Mouse (Mus musculus): ENCODE data around the gene Gfpt1. TPM values are rescaled to one million over a fixed set of nuclear protein-coding genes. Genes with fewer than 3 reads are reported as not detected.
"Not testable (repeated sequence)": the region's sequence is repeated elsewhere in the genome, so short reads cannot be mapped to it uniquely, and the experiment has no call there.

Gene Gfpt1
- polyA plus RNA-seq, 1 experiment from 2014 or later = 19.3 TPM

- no peak overlapping the region for H3K4me2 ChIP-seq
- H3K27ac ChIP-seq (replicated peaks) = no peak overlapping the region
- H3K27me3 ChIP-seq = no peaks in the 10 kb centered on the region
- no peaks in the 10 kb centered on the region for H3K4me1 ChIP-seq (replicated peaks)
- H3K9me3 ChIP-seq = peaks cover 6% of the 10 kb centered on the region; the same call in 1 of the 2 replicates
- H3K9ac ChIP-seq = no peak overlapping the region
- ATAC-seq (ENCODE audit: low read depth) = no peak
- H3K36me3 ChIP-seq = peaks cover 88% of the 10 kb centered on the region
- H3K4me3 ChIP-seq = no peak overlapping the region
- WGBS = 97% methylated on average over 12 of the region's 12 CpGs
Measured at GRCm38 (mm10) chr6:87021791-87022190, 20.9 kb upstream of the Gfpt1 start.

- Histone ChIP-seq H3K36me3 (peaks cover 78% of the 10 kb centered on the region), H3K4me1 (replicated peaks) (no peaks in the 10 kb centered on the region), H3K4me2 (no peak overlapping the region), H3K9me3 (no peaks in the 10 kb centered on the region), H3K4me3 (no peak overlapping the region), H3K27me3 (no peaks in the 10 kb centered on the region), H3K9ac (no peak overlapping the region), H3K27ac (replicated peaks) (no peak overlapping the region)
- no peak for ATAC-seq (ENCODE audit: low read depth)
- WGBS = 83% methylated on average over 7 of the region's 7 CpGs
Measured at GRCm38 (mm10) chr6:87026980-87027379, 15.7 kb upstream of the Gfpt1 start.

- peaks cover 63% of the 10 kb centered on the region for H3K36me3 ChIP-seq
- H3K4me3 ChIP-seq = no peak overlapping the region
- H3K4me2 ChIP-seq = no peak overlapping the region
- H3K9ac ChIP-seq = no peak overlapping the region
- no peak for ATAC-seq (ENCODE audit: low read depth)
- H3K4me1 ChIP-seq (replicated peaks) = no peaks in the 10 kb centered on the region
- H3K27ac ChIP-seq (replicated peaks) = no peak overlapping the region
- no peaks in the 10 kb centered on the region for H3K27me3 ChIP-seq
- no peaks in the 10 kb centered on the region for H3K9me3 ChIP-seq
Measured at GRCm38 (mm10) chr6:87028881-87029280, 13.8 kb upstream of the Gfpt1 start.

- H3K4me3 ChIP-seq; H3K27ac ChIP-seq (replicated peaks); H3K4me1 ChIP-seq (replicated peaks); ATAC-seq (ENCODE audit: low read depth); H3K9me3 ChIP-seq; H3K4me2 ChIP-seq; H3K9ac ChIP-seq; H3K27me3 ChIP-seq: not testable (repeated sequence)
- WGBS = 46% methylated on average over 7 of the region's 7 CpGs
- H3K36me3 ChIP-seq = peaks cover 39% of the 10 kb centered on the region
Measured at GRCm38 (mm10) chr6:87031310-87031709, 11.3 kb upstream of the Gfpt1 start.

GRCm38 (mm10) chr6:87032401-87032800 lies 10.2 kb upstream of the Gfpt1 start:
- H3K36me3 ChIP-seq = peaks cover 30% of the 10 kb centered on the region
- H3K27me3 ChIP-seq = no peaks in the 10 kb centered on the region
- H3K4me3 ChIP-seq = no peak overlapping the region
- H3K4me1 ChIP-seq (replicated peaks) = no peaks in the 10 kb centered on the region
- H3K4me2 ChIP-seq = no peak overlapping the region
- ATAC-seq (ENCODE audit: low read depth) = no peak
- WGBS = 87% methylated on average over 3 of the region's 3 CpGs
- no peak overlapping the region for H3K27ac ChIP-seq (replicated peaks)
- H3K9ac ChIP-seq = no peak overlapping the region
- no peaks in the 10 kb centered on the region for H3K9me3 ChIP-seq

GRCm38 (mm10) chr6:87034395-87034794 lies 8.3 kb upstream of the Gfpt1 start:
- Histone ChIP-seq H3K4me2 (no peak overlapping the region), H3K9ac (no peak overlapping the region), H3K27ac (replicated peaks) (no peak overlapping the region), H3K36me3 (peaks cover 10% of the 10 kb centered on the region), H3K4me3 (no peak overlapping the region), H3K27me3 (no peaks in the 10 kb centered on the region), H3K9me3 (no peaks in the 10 kb centered on the region), H3K4me1 (replicated peaks) (no peaks in the 10 kb centered on the region)
- no peak for ATAC-seq (ENCODE audit: low read depth)
- WGBS = 90% methylated on average over 3 of the region's 3 CpGs

- WGBS = 89% methylated on average over 10 of the region's 10 CpGs
- no peak for ATAC-seq (ENCODE audit: low read depth)
- Histone ChIP-seq H3K4me3 (no peak overlapping the region), H3K27ac (replicated peaks) (no peak overlapping the region), H3K9me3 (no peaks in the 10 kb centered on the region), H3K4me2 (no peak overlapping the region), H3K27me3 (no peaks in the 10 kb centered on the region), H3K9ac (no peak overlapping the region), H3K4me1 (replicated peaks) (0 out of 2 replicates have a peak, but pooled peaks cover 10% of the 10 kb centered on the region), H3K36me3 (no peaks in the 10 kb centered on the region)
Measured at GRCm38 (mm10) chr6:87037826-87038620, 4.6 kb upstream of the Gfpt1 start.

- H3K4me2 ChIP-seq = no peak overlapping the region
- peaks cover 21% of the 10 kb centered on the region for H3K4me1 ChIP-seq (replicated peaks)
- H3K27me3 ChIP-seq = no peaks in the 10 kb centered on the region
- WGBS = 85% methylated on average over 8 of the region's 8 CpGs
- H3K9ac ChIP-seq = no peak overlapping the region
- H3K27ac ChIP-seq (replicated peaks) = no peak overlapping the region
- H3K36me3 ChIP-seq = no peaks in the 10 kb centered on the region
- H3K4me3 ChIP-seq = no peak overlapping the region
- no peaks in the 10 kb centered on the region for H3K9me3 ChIP-seq
- ATAC-seq (ENCODE audit: low read depth) = no peak
Measured at GRCm38 (mm10) chr6:87039161-87039560, 3.5 kb upstream of the Gfpt1 start.

- no peak overlapping the region for H3K4me2 ChIP-seq
- ATAC-seq (ENCODE audit: low read depth) = no peak
- peaks cover 29% of the 10 kb centered on the region for H3K4me1 ChIP-seq (replicated peaks)
- H3K9ac ChIP-seq = no peak overlapping the region
- no peaks in the 10 kb centered on the region for H3K27me3 ChIP-seq
- WGBS = 80% methylated on average over 4 of the region's 4 CpGs
- no peaks in the 10 kb centered on the region for H3K36me3 ChIP-seq
- H3K9me3 ChIP-seq = no peaks in the 10 kb centered on the region
- peak overlapping the region; percentile 99 for H3K27ac ChIP-seq (replicated peaks)
- H3K4me3 ChIP-seq = no peak overlapping the region
Measured at GRCm38 (mm10) chr6:87040971-87041370, 1.7 kb upstream of the Gfpt1 start.

GRCm38 (mm10) chr6:87041431-87041830 lies 1.2 kb upstream of the Gfpt1 start:
- Histone ChIP-seq H3K27me3 (no peaks in the 10 kb centered on the region), H3K9ac (no peak overlapping the region), H3K27ac (replicated peaks) (peak overlapping the region; percentile 99), H3K4me3 (peak overlapping the region; percentile 95), H3K4me2 (peak overlapping the region; percentile 77), H3K9me3 (no peaks in the 10 kb centered on the region), H3K36me3 (no peaks in the 10 kb centered on the region), H3K4me1 (replicated peaks) (peaks cover 29% of the 10 kb centered on the region)
- 88% methylated on average over 7 of the region's 7 CpGs for WGBS
- ATAC-seq (ENCODE audit: low read depth) = no peak

- Histone ChIP-seq H3K27ac (replicated peaks) (peak overlapping the region; percentile 99), H3K4me1 (replicated peaks) (peaks cover 29% of the 10 kb centered on the region), H3K27me3 (no peaks in the 10 kb centered on the region), H3K9me3 (no peaks in the 10 kb centered on the region), H3K36me3 (no peaks in the 10 kb centered on the region), H3K9ac (peak overlapping the region; percentile 98), H3K4me2 (peak overlapping the region; percentile 77), H3K4me3 (peak overlapping the region; percentile 95)
- ATAC-seq (ENCODE audit: low read depth) = peak; percentile 12; the same call in 1 of the 2 replicates
- under 1% methylated on average over 11 of the region's 11 CpGs for WGBS
Measured at GRCm38 (mm10) chr6:87042004-87042336, 676 bp upstream of the Gfpt1 start.

GRCm38 (mm10) chr6:87043131-87043516 lies 478 bp downstream of the Gfpt1 start:
- Histone ChIP-seq H3K27ac (replicated peaks) (peak overlapping the region; percentile 99), H3K36me3 (peaks cover 9% of the 10 kb centered on the region), H3K4me3 (peak overlapping the region; percentile 95), H3K4me1 (replicated peaks) (peaks cover 29% of the 10 kb centered on the region), H3K27me3 (no peaks in the 10 kb centered on the region), H3K9me3 (no peaks in the 10 kb centered on the region), H3K9ac (peak overlapping the region; percentile 98), H3K4me2 (peak overlapping the region; percentile 77)
- peak; percentile 16 for ATAC-seq (ENCODE audit: low read depth)
- WGBS = 2% methylated on average over 9 of the region's 9 CpGs

GRCm38 (mm10) chr6:87044895-87045294 lies 2.2 kb downstream of the Gfpt1 start:
- Histone ChIP-seq H3K27ac (replicated peaks) (no peak overlapping the region), H3K4me3 (no peak overlapping the region), H3K27me3 (no peaks in the 10 kb centered on the region), H3K9me3 (no peaks in the 10 kb centered on the region), H3K4me1 (replicated peaks) (peaks cover 29% of the 10 kb centered on the region), H3K4me2 (no peak overlapping the region), H3K36me3 (peaks cover 17% of the 10 kb centered on the region), H3K9ac (no peak overlapping the region)
- 91% methylated on average over 2 of the region's 2 CpGs for WGBS
- no peak for ATAC-seq (ENCODE audit: low read depth)

All from neural tube, embryonic 13.5 days (tissue).